In the genomic region with DNA sequence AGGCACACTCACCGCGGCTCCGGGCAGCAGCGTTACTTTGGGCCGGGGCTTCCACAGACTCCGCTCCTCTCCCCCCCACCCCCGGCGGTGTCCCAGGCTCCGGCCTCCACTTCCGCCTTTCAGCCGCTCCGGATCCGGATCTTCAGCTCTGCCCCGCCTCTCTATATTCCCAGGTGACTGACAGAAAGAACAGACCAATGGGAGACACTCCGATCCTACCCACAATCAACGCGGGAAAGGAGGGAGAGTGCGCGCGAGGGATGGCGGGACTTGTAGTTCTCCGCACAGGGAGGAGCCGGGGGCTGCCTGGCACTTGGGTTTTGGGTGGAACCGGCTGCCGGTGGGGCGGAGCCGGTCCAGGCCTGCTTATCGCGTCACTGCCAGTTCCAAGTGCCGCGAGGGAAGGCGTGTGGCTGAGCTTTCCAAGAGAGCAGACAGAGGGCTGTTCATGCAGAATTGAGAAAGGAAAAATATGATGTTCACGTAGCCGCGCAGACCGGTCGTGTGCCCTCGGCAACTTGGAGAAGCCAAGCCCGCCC, we compare ENCODE assay signal across 8 mouse cellular contexts. TPM values are rescaled to one million over a fixed set of nuclear protein-coding genes. Genes with fewer than 3 reads are reported as not detected.
DNase-seq lines count a peak whose midpoint lies in the region; ATAC-seq and TF ChIP-seq lines count a peak whose summit lies in the region.

TSS of gene Rab5c (minus strand) at position 150 of the 539 bp plus-strand sequence.

- H3K4me1 ChIP-seq in ES-E14 (ENCODE audit: control insufficient read depth in 2 of 2, insufficient read depth in 2 of 2, low read length in 2 of 2, poor library complexity in 1 of 2), result peaks cover 8 to 10% of the 10 kb centered on the region in 2 experiments; a peak in 3 of 4 replicates
- H3K4me1 ChIP-seq in forebrain, embryonic 15.5 days, result peaks cover 22% of the 10 kb centered on the region
- H3K4me1 ChIP-seq in lung, adult 2 months (ENCODE audit: control insufficient read depth, insufficient read depth, low read length), result peaks cover 18% of the 10 kb centered on the region

- no peaks in the 10 kb centered on the region for H3K9me3 ChIP-seq in ES-E14 (ENCODE audit: control insufficient read depth, insufficient read depth, low read depth, low read length)
- no peaks in the 10 kb centered on the region for H3K9me3 ChIP-seq in forebrain, embryonic 15.5 days

- H3K9ac ChIP-seq in ES-E14 (ENCODE audit: insufficient read depth, low read depth, low read length, poor library complexity, severe bottlenecking), result peak within 1 kb of the TSS; percentile 93
- H3K9ac ChIP-seq in forebrain, embryonic 15.5 days (replicated peaks), result peak within 1 kb of the TSS; percentile 88

- under 1% methylated on average over 39 of the region's 39 CpGs for WGBS in forebrain, embryonic 15.5 days
- under 1% methylated on average over 39 of the region's 39 CpGs for WGBS in lung, adult 2 months

- no peak for TF ChIP-seq CTCF in lung, adult 2 months (IDR thresholded peaks at IDR 0.05; ENCODE audit: insufficient read depth, low read length)

- in situ Hi-C loops in ES-E14 (cut with MboI; ENCODE audit: low sequenced_read_pairs in 2 of 2, unreplicated experiment in 2 of 2), result no loop called here

- peaks cover 2% of the 10 kb centered on the region; the same call in 1 of the 2 replicates for H3K36me3 ChIP-seq in ES-E14 (ENCODE audit: control insufficient read depth, insufficient read depth, low read length, poor library complexity, severe bottlenecking)
- H3K36me3 ChIP-seq in forebrain, embryonic 15.5 days, result peaks cover 1% of the 10 kb centered on the region; the same call in 1 of the 2 replicates

- no peaks in the 10 kb centered on the region for H3K27me3 ChIP-seq in forebrain, embryonic 15.5 days

- peak; percentile 99 for DNase-seq in ES-E14 (ENCODE audit: low read depth, low spot score)
- peak; percentile 99 for DNase-seq in cerebellum, adult 11-12 months
- peak; percentile 99 for DNase-seq in heart, postnatal 25 days (ENCODE audit: low spot score)
- DNase-seq in layer of hippocampus, adult 18-20 months (ENCODE audit: low spot score in 2 of 2), result peak; percentile 99
- DNase-seq in lung, adult 2 months, result peak; percentile 98
- peak; percentile 99 for DNase-seq in thymus, adult 18-20 months

- intact Hi-C loops in heart, postnatal 25 days (cut with DNase I), result no loop called here

- ATAC-seq in forebrain, embryonic 15.5 days (replicated peaks), result peak; percentile 100
- peak; percentile 98 for ATAC-seq in neutrophil, adult 5-6 weeks (ENCODE audit: extremely low read depth, insufficient number of reproducible peaks, low FRiP score, poor library complexity, severe bottlenecking)

- peak within 1 kb of the TSS; percentile 92 for H3K4me3 ChIP-seq in ES-E14 (ENCODE audit: insufficient read depth in 1 of 2, low read depth in 1 of 2, low read length in 2 of 2, poor library complexity in 1 of 2, severe bottlenecking in 1 of 2)
- peak within 1 kb of the TSS; percentile 72 for H3K4me3 ChIP-seq in forebrain, embryonic 15.5 days
- H3K4me3 ChIP-seq in lung, adult 2 months (replicated peaks; ENCODE audit: extremely low read depth, low read depth, low read length), result peak within 1 kb of the TSS; percentile 98

- H3K4me2 ChIP-seq in forebrain, embryonic 15.5 days (replicated peaks), result peak within 1 kb of the TSS; percentile 83

- peak; percentile 61; the same call in 1 of the 2 replicates for TF ChIP-seq POLR2A in lung, adult 2 months (IDR thresholded peaks at IDR 0.05; ENCODE audit: borderline replicate concordance, extremely low read depth, low read depth, low read length)

- 0 out of 2 replicates have a peak within 1 kb of the TSS, but pooled peaks have one; percentile 4 for H3K27ac ChIP-seq in ES-E14 (ENCODE audit: insufficient read depth, low read depth, low read length, poor library complexity, severe bottlenecking)
- H3K27ac ChIP-seq in forebrain, embryonic 15.5 days (replicated peaks), result peak within 1 kb of the TSS; percentile 88

TF ChIP-seq in ES-E14, 5 proteins besides CTCF, POLR2A, EP300 and RAD21:
- TF ChIP-seq ZNF384 (IDR thresholded peaks at IDR 0.05; ENCODE audit: low read depth, low read length) (no peak), HCFC1 (IDR thresholded peaks at IDR 0.05; ENCODE audit: borderline replicate concordance, insufficient read depth, low read length) (peak; percentile 98), ZC3H11A (IDR thresholded peaks at IDR 0.05; ENCODE audit: borderline replicate concordance, low read depth, low read length) (no peak), CHD2 (IDR thresholded peaks at IDR 0.05; ENCODE audit: low read depth, low read length) (peak; percentile 95), MAFK (IDR thresholded peaks at IDR 0.05; ENCODE audit: insufficient read depth, low read depth, low read length) (no peak)
TF ChIP-seq in ES-E14: peak in this region for 2.

RNA-seq across cellular contexts. Expression of gene Rab5c, which starts in this region (rescaled TPM):
- total RNA-seq in ES-E14 (2012; rRNA removed), result 83.8 and 124 TPM in 2 replicates
- polyA plus RNA-seq in forebrain, embryonic 15.5 days (2015; fragmentation: Nextera tagmentation; extraction: Ambion mirVana), result 30.3 and 31.6 TPM in 2 replicates
- total RNA-seq in heart, postnatal 25 days (2021), result 10 to 100 TPM; 62.1 to 66.8 TPM
- total RNA-seq in layer of hippocampus, adult 18-20 months (2021), result 100 to 1,000 TPM; 149 to 156 TPM
- polyA plus RNA-seq in lung, adult 2 months (2012; rRNA removed), result 235 and 252 TPM in 2 replicates
- total RNA-seq in neutrophil, adult 5-6 weeks (2017), result 136 and 138 TPM in 2 replicates

Comparison
In these comparisons a context has a peak if more than half of its experiments do, and no peak if none do; other contexts are left out.
1. Peak in every context shown above with its lines: DNase-seq, ATAC-seq, H3K4me3 ChIP-seq and H3K27ac ChIP-seq.